Mouse (Mus musculus) left cerebral cortex, postnatal 4 days (tissue): Measurements from ENCODE around the gene Spcs2. TPM values are rescaled to one million over a fixed set of nuclear protein-coding genes. Genes with fewer than 3 reads are reported as not detected.

Experiments
- DNase-seq: peaks from one replicate; pipeline ENCODE4 v3.0.0-alpha.2; 2022
- intact Hi-C: fragments of 180-260 bp; cut with DNase I; formaldehyde crosslinking; loops from one replicate; pipeline ENCODE4 v1.15.1; 2025
- total RNA-seq, 2 experiments: library from RNA; stranded (reverse); gene quantifications; 2 replicates each; pipeline ENCODE4 v1.2.3; 2021

Gene Spcs2
- total RNA-seq, 2 experiments from 2014 or later: 83.1 to 90.7 TPM

DNA sequence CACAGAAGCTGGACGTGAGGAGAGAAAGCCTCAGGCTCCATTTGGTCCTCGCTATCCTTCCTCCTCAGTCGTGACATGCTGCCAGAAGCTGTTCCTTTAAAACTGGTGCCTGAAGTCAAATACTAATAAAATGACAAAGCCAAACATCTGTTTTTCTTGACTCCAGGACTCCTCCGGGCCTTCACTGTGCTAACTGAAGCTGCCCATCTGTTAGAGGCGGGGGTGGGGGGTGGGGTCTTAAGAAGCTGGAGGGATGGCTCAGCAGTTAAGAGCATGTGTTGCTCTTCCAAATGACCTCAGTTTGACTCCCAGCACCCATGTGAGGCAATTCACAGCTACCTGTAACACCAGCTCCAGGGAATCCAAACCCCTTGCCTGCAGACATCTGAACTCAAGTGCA lies 74.7 kb downstream of the Spcs2 start:
- DNase-seq: no peak
- intact Hi-C loops: no loop called here

DNA sequence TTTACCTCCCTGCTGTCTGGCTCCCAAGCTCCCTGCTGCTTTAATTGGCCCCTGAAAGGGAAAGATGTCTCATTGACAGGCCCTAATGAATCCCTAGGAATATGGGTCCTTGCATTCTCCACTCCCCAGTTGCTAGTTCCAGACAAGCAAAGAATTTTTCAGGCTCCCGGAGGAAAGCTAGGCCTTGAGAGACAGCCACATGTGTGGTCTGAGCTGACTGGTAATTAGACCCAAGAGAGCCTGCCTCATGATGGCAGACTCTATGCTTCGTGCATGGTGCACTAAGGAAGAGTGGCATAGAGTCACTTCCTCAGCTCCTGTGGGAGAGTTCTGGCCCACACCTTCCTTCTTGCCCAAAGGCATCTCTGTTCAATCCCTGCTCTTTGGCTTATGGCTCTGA lies 75.3 kb downstream of the Spcs2 start:
- intact Hi-C loops: no loop called here
- no peak for DNase-seq

Other genes starting within 250 kb of the Spcs2 start
- gene Tpbgl, start 236.4 kb downstream of the Spcs2 start, total RNA-seq: 1 to 10 TPM; 1.8 to 2.6 TPM
- gene Slco2b1, start 152.1 kb downstream of the Spcs2 start, total RNA-seq: 10 to 100 TPM in 1 of 2 experiments, 1 to 10 TPM in 1; 9.9 to 10.2 TPM
- not detected for gene Olfr520, start 133.2 kb downstream of the Spcs2 start, total RNA-seq
- not detected for gene Olfr521, start 100.0 kb downstream of the Spcs2 start, total RNA-seq
- gene Neu3, start 35.0 kb downstream of the Spcs2 start, total RNA-seq: 1 to 10 TPM; 2.4 to 2.5 TPM
- gene Xrra1, start 4.3 kb downstream of the Spcs2 start, total RNA-seq: 1 to 10 TPM in 1 of 2 experiments, under 1 TPM in 1; 0.64 to 1.4 TPM
- 10 to 100 TPM; 25.4 to 27.1 TPM for gene Rnf169, start 117.0 kb upstream of the Spcs2 start, total RNA-seq
- gene Chrdl2, start 142.7 kb upstream of the Spcs2 start, total RNA-seq: not detected